Mouse (Mus musculus) thymus, postnatal 36 days (tissue): ENCODE results near the gene Actg1.
"Not testable (repeated sequence)": the region's sequence is repeated elsewhere in the genome, so short reads cannot be mapped to it uniquely, and the experiment has no call there.

Experiments used
- DNase-seq, 2 experiments: peaks; one replicate each; pipeline ENCODE4 v3.0.0; 2022; ENCODE audit warnings: mixed read lengths in 2 of 2

Actg1 gene

DNA sequence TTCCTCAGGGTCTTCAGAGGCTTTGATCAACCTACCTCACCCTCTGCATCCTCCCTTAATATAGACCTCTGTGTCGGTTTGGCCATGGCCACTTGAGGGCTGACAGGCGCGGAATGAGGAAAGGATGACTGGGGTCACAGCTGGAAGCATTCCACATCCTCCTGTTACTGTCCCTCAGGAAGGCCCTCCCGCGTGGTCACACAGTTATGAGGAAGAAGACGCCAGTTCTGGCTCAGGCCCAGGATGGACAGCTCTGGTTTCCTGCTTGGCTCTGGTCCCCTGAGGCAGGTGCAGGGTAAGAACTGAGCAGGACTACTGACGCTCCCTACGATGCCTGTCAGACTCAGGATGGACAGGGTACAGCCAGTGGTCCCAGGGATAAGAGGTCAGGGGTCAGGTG, 11.7 kb upstream of the Actg1 start:
- DNase-seq: no peak

DNA sequence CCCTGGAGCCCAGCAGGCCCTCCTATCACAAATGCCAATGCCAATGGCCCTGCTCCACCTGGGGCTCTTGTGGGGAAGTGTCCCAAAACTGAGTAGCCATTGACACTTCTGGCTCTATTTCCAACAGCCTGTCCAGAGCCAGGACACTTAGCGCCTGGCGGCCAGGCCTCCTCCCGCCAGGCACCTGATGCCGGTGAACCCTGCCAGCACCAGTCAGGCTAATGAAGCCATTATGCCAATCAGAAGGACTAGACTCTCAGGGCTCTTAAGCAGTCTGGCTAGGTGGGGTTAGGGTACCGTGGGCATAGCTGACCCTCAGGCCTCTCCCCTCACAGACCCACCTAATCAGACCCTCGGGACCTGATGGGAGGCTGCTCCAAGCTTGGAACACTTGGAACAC, 11.0 kb upstream of the Actg1 start:
- DNase-seq: no peak

DNA sequence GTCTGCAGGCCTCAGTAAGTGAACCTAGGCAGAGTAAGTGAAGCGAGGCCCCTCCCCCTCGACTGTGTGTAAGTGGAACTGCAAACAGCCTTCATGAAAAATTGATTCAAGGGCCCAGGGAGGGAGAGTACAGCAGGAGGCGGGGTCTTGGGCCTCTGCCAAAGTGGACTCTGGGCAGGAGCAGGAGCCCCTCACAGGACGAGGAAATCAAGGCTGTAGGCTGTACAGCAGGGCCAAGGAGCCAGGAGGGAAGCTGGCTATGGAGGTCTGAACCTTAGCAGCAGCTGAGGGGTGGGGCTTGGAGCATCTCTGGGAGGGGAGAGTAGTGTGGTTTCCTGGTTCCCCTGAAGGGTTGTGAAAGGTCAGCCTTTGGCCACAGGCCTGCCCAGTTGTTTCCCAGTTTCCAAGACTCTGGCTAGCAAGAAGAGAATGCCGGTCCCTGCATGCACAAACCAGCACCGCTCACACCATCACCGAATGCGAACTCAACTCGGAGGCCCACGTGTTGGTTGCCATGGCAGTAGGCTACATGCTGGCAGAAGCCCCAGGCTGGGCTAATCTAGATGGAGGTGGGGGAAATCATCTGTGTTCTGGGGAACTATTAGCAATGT, 9.6 kb upstream of the Actg1 start:
- no peak for DNase-seq

DNA sequence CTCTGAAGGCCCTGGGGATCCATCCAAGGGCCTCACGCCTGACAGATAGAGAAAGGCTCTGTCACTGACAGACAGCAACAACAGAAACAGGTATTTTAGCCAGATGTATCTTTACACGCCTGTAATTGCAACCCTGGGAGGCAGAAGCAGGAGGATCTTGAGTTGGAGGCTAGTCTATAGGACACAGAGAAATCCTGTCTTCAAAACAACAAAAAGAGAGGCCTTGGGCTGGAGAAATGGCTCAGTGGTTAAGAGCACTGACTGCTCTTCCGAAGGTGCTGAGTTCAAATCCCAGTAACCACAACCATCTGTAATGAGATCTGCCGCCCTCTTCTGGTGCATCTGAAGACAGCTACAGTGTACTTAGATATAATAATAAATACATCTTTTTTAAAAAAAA, 8.6 kb upstream of the Actg1 start:
- DNase-seq: no peak

DNA sequence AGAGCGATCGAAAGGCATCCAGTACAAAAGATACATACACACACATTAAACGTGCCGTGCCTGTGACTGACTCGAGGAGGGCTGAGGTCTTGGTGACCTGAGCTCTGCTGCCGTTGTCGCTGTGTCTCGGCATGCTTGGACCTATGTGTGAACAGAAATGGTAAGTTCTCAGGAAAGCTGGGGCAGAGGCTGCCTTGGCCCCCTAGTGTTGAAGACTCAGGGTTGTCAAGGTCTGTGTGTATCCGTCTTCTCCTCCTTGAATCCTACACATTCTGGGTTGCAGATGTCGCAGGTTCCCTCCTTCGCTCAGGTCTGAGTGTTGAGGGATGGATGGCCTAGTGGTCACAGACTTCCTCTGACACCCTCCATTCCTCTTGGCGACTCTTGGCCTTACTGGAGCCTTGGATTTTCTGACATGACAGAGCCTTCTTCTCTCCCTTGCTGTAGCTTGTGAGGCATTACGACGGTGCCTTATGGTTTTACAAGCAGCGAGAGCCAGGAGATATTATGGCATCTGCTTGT, 8.0 kb upstream of the Actg1 start:
- DNase-seq: peak in 1 of 2 experiments; percentile 6

DNA sequence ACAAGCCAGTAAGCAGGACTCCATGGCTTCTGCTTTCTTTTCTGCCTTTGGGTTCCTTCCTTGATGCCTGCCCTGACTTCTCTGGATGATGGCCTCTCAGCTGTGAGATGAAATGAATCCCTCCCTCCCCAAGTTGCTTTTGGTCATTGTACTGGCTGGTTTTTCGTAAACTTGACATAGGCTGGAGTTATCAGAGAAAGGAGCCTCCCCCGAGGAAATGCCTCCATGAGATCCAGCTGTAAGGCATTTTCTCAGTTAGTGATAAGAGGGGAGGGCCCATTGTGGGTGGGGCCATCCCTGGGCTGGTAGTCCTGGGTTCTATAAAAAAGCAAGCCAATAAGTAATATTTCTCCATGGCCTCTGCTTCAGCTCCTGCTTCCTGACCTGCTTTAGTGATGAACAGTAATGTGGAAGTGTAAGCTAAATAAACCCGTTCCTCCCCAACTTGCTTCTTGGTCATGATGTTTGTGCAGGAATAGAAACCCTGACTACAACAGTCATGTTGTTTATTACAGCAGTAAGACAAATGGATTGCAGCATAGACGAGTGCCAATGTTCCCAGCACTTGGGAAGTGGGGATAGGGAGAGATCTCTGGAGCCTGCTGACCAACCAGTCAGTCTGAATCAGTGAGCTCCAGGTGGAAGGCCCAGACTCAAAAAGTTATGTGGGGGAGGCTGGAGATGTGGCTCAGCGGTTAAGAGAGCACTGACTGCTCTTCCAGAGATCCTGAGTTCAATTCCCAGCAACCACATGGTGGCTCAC, 7.1 kb upstream of the Actg1 start:
- DNase-seq: peak in 1 of 2 experiments; percentile 2

DNA sequence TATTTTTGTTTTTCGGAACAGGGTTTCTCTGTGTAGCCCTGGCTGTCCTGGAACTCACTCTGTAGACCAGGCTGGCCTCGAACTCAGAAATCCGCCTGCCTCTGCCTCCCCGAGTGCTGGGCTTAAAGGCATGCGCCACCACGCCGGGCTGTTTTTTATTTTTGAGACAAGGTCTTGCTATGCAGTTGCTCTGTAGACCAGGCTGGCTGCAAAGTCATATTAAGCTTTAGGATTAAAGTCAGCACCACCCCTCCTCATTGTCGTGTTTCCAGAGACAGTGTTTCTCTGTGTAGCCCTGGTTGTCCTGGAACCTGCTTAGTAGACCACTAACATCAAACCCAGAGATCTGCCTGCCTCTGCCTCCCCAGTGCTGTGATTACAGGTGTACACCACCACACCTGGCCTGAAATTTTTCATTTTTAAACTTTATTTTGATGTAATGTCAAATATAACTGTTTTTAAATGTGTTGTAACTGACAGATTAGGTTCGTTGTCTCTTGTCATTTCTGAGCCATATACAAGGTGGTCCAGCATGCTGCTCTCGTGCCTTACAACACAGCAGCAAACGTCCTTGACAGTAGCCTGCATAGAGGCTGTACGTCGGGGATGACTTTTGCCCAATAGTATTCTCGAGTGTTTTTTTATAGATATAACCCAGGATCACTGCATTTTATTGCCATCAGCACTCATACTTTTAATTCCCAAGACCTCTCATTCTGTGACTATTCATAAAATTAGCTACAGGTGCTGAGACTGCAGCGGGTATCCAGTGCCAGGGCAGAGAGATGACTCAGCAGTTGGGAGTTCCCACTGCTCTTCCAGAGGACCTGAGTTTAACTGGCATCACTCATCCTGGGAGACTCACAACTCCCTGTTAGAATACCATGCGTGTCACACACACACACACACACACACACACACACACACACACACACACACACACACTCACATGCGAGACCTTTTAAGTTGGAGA, 6.2 kb upstream of the Actg1 start:
- DNase-seq: peak in 1 of 2 experiments; percentile 2

DNA sequence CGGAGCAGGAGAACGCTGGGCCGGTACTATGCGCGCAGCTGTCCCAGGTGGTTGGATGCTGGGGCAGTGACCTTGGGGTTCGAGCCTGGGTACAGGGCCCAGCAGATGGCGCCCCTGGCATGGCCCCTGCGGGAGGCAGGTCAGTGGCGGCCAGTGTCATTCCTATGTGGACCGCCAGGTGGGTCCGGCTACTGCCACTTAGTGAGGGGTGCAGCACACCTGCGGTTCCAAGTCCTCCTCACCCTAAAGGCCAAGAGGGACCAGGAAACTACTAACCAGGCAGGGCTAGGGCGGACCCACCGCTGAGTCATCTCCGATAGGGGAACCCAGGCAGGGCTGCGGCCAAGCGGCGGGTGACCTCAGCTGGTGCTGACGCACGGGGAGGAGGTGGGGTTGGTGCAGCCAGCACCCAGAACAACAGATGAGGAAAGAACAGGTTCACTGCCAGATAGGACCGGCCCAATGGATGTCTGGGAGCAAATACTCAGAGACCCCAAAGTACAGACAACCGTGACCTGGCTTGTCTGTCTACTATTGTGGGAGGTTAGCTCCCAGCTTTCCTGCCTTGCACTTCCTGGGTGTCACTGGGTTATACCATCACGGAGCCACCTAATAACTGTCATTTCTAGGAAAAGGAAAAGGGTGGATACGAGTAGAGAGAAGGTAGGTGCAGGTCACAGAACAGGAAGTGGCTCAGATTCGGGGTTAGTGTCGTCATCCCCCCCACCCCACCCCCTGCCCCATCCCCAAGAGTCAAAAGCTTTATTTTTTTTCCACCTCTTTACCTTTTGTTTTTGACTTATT, 5.4 kb upstream of the Actg1 start:
- peak; percentile 78 to 79 for DNase-seq

DNA sequence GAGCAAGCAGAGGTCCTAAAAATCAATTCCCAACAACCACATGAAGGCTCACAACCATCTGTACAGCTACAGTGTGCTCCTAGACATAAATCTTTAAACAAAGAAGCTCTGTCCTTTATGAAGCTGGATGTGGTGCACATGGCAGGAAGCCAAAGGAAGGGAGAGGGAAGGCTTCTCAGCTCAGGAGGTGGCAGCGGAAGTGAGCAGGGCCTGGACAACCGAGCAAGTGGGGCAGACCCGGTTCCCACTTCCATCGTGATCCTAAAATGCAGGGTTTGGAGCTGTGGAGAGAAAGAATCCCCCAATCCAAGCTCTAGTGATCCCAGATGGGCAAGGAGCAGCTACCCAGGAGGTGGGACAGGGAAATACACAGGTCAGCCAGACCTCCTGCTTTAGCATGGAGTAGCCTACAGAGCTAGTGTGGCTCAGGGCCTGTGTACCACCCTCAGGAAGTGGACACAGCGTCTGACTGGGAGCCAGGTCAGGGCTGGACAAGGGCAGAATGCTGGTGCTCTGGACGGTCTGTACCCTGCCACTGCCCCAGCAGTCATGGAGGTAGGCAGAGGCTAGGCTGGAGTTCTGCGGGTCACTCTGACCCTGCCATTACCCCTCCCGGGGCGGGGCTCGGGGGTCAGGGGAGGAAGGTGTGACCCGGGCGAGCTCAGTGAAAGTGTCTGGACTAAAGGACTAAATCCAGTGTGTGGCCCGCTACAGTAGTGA, 4.4 kb upstream of the Actg1 start:
- DNase-seq: peak; percentile 4 to 19

DNA sequence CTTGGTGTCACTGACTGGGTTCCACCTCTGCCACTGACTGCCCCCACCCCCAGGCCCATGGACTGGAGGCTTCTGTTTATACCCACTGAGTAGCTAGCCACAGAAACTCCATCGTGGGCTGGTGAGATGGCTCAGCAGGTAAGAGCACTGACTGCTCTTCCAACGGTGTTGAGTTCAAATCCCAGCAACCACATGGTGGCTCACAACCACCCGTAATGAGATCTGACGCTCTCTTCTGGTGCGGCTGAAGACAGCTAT, 3.7 kb upstream of the Actg1 start:
- peak; percentile 1 to 13 for DNase-seq

DNA sequence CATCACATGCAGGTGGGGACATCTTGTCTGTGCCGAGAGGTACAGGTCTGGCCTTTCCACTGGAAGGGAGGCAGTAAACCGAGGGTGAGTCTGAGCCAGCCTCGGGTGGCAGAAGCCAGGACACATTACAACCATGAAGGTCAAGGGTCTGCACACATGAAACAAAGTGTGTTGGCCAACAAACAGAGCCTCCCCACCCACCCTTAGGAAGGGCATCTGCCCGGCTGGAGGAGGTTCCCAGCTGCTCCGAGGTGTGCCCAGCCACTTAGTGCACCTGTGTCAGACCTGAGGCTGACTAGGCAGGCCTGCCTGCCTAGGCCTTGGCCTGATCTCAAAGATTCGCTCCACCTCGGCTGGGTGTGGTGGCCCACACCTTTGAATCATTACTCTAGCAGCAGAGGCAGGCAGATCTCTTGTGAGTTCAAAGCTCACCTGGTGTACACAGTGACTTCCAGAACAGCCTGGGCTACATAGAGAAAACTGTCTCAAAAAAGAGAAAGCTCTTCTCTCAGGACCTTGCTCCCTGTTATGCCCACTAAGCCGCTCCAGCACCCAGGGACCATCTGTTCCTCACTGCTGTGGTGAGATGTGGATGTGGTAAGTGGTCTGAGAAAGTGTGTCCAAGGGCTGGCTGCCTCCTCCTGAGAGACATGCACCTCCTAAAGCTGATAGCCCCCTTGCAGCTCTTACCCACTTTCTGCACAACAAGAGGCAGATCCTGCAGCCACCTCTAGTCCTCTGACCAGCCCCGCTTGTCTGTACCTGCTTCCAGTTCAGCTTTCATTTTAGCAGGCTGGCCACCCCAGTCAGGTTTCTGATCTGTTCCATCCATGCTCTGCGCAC, 3.1 kb upstream of the Actg1 start:
- peak; percentile 1 to 4 for DNase-seq

DNA sequence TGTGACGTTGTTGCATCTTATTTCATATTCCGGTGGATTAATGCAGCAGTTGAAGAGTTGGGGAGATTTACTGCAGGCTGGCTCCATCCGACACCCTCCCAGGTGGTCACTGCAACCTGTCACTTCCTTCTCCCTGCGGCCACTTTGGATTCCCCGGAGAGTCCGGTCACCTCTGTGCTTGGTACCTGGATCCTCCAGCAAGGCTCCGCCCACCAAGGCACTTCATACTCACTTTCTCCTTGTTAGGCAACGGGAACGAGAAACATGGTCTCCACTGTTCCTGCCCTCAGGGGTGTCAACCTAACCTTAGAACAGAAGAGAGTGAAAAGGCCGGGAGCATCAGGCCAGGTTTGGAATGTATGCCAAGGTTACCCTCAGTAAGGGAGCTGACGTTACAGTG, 2.4 kb upstream of the Actg1 start:
- DNase-seq: peak; percentile 15 to 47

DNA sequence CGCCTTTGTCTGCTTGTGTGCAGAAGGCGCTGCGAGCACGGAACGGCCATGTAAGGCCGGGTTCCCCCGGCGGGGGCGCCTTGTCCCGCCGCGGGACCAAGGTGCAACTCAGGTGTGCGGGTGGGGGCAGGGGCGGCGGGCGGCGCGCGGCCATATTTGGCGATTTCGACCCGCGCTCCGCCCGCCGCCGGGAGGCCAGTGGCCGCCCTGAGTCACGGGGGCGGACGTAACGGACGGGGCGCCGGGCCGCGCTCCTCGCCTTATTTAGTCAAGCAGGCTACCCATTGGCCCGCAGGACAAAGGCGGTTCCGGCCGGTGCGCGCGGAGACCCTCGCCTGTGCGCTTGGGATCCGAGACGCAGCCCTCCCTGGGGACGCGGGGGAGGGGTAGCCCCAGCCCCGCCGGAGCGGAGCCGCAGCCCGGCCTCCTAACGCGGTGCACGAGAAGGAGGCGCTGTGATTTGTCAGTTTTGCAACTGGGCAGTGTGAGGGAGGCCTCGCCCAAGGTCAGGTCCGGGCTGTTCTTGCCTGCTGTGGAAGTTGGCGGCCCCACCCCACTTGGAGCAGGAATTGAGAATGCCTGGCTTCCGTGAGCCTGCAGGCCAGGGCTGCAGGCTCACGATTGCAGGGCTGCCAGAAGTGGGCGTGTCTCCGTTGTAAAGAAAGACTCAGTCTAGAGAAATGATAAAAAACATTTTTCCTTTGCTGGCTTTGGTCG, 1.8 kb upstream of the Actg1 start:
- peak; percentile 62 to 73 for DNase-seq

DNA sequence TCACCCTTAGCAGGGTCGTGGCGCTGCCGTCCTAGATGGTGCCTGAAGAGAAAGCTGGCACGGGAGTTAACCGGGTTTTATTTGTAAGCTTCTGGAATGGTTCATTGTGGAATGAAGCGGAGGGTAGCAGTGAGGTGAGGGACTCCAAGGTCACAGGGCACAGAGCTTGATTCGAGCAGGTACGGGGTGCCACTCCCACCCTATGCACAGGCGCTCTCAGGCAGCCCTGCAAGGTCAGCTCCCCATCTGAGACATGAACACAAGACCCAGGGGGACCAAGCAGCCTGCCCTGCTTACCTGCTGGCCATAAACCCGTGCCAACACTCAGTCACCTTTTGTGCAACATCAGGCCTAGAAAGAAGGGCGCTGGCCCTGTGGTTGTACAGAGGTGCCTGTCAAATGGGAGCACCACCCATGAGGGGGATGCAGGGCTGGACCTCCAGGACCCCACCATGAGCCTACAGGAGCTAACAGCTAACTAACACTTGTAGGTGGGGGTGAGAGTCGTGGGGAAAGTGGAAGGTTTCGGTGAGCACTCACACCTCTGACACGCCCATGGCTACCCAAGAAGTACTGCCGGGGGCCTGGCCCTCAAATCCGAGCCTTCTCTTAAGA, 1.1 kb upstream of the Actg1 start:
- peak in 1 of 2 experiments; percentile 57 for DNase-seq

DNA sequence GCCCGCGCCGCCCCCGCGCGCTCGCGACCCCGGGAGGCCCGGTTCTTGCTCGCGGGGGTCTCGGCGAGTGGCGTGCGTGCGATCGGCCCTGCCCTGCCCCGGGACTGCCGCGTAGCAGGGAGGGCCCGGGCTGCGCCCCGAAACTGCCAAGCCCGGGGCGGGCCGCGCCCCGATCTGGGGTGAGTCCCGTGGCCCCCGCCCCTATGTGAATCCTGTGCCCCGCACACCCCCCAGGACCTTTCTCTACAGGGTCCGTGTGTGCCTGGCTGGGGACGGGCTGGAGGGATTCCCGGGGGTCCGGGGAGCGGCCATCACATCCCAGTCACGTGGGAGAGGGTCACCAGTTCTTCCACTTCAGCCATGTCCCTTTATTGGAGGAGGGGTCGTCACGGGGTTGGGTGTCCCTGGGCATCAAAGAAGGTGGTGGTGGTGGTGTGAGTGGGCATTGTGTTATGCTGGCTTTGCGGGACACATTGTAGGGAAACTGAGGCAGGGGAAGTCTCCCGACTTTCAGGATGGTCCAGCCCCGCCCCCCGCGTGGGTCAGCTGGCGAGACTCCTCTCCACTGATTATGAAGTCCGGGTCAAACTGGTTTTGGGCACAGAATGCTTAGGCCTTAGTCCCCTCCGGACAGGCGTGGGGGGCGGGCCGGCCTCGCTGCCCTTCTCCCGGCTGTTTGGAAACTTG, 485 bp upstream of the Actg1 start:
- peak; percentile 47 to 66 for DNase-seq

DNA sequence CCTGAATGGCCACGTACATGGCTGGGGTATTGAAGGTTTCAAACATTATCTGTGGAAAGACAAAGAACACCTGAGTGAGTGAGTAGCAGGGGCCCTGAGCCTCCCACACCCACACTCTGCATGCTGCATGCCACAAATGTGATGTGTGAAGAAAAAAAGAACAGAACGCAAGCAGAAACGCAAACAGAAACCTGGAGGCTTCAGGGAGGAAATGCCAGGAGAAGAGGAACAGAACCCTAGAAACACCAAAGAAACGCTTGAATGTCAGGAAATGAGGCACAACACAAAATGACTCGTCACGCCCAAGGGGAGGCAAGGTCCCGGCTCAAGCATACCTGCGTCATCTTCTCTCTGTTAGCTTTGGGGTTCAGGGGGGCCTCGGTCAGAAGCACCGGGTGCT, 1.0 kb downstream of the Actg1 start:
- DNase-seq: peak; percentile 41 to 55

DNA sequence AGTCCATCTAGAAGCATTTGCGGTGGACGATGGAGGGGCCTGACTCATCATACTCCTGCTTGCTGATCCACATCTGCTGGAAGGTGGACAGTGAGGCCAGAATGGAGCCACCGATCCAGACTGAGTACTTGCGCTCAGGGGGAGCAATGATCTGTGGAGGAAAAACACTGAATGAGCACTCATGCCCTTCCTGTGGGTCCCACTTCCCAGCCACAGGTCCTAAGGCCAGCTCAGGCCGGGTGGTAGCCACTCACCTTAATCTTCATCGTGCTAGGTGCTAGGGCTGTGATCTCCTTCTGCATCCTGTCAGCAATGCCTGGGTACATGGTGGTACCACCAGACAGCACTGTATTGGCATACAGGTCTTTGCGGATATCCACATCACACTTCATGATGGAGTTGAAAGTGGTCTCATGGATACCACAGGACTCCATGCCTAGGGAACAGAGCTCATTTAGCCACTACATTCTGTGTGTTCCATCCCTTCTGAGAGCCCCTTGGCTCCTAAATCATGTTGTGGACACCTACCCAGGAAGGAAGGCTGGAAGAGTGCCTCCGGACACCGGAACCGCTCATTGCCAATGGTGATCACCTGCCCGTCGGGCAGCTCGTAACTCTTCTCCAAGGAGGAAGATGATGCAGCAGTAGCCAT, 1.8 kb downstream of the Actg1 start:
- not testable (repeated sequence) for DNase-seq

DNA sequence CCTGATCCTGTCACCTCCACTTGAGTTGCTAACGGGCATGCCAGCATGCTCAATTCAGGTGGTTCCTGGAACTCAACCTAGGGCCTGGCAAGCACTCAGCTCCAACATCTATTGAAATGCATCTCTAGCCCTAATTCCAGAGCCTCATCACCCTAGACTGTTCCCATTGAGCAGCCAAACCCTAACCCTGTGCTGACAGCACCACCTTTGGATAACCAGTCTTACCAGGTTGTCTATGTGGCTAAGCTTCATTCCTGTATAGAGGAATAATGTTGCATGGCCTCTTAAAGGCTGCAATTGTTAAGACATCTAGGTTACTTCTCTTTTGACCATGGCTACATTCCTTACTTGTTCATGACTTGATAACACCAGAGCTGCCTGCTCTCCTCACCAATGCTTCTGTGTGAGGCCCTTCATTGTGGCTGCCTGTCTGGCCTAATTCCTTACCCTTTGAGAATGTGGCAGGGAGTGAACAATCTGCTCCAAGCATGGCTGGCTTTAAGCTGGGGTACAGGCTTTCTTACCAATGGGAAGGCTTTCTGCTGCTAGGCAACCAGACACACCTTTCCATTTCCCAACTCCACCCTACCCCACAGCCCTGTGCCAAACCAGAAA, 3.2 kb downstream of the Actg1 start:
- DNase-seq: no peak
